Mouse (Mus musculus) heart, adult 10 weeks (tissue): Measurements from ENCODE around the gene Olfr1124. TPM values are rescaled to one million over a fixed set of nuclear protein-coding genes. Genes with fewer than 3 reads are reported as not detected.

Source experiments
- polyA plus RNA-seq: library from polyadenylated mRNA; stranded (reverse); fragments of 350-450 nt; fragmentation: Illumina TruSeq; extraction: RNeasy Lipid Tissue Mini Kit (QIAGEN cat#74804); gene quantifications from one replicate; pipeline ENCODE4 v1.2.3, GENCODE M21; 2014; ENCODE audit warnings: low read depth, low replicate concordance

The Olfr1124 gene
- polyA plus RNA-seq, result not detected

DNA sequence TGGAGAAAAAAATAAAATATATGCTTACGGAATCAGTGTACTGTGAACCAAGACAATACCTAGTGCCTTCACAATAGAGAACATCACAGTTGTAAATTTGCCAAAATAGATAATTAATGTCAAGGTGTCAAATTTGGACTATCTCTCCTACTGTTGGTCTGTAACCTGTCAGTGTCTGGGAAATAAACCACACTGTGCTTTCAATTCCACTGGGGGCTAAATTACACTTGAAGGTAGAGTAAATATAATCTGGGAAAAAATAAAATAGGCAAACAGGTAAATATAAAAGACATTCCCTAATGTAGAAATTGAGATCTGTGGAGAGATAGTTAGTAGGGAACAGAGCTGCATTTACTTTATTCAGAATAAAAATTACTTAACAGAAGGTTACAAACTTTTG lies at the start of gene Olfr1124:
Gene Olfr1124, plus strand, starts transcription at position 301 of the 400 bp plus-strand sequence.

DNA sequence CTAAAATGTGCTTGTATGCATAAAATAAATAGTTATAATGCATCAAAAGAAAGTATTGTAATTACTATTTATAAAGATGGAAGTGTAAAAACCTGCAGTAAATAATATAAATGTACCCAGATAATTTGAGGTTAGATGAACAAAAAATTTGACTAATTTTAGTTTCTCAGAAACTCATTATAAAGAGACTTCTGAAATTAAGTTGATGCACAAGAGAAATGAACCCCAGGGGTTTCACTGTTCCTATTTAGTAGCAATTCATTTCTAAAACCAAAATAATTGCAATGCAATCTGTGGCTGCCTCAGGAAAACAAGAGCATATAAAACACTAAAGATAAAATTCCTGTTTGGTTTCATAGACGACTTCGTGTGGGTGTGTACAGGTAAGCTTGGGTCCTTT lies 44.5 kb upstream of the Olfr1124 start, which contains the start of gene Olfr1122:
Gene Olfr1122, plus strand, starts transcription at position 301 of the 400 bp plus-strand sequence.

DNA sequence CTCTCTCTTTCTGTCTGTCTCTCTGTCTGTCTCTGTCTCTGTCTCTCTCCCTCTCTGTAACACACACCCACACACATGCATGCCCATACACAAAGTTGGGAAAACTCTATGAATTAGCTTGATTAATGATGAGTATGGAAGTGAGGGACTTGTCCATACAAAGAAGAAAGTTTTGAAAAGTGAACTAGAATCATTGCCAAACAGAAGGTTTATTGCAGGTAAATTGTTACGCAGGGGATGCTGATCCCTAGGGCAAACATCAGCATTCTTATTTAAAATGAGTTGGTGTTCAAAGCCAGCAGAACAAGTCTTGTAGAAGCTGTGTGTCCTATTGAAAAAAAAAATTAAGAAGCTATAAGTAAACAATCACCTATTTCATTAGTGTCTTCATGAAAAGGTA lies 13.7 kb upstream of the Olfr1124 start, which contains the start of gene Olfr1123:
Gene Olfr1123, plus strand, starts transcription at position 301 of the 400 bp plus-strand sequence.

DNA sequence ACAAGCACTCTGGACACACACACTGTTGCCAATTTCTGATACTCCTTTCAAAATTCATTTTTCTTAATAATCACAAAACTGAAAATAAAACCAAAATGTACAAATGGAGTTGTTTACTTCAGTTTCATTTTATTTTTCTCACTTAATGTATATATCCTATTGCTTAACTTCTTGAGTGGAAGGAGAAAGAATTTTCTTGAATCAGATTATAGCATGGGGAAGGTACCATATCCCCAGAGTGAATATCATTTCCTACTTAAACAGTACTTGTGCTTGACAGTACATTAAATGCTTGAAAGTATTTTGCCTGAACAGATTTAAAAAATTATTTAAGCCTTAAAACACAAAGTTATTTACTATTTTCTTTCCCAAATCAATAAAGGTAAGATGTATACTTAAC lies 23.6 kb downstream of the Olfr1124 start, which contains the start of gene Olfr1126:
Gene Olfr1126, plus strand, starts transcription at position 301 of the 400 bp plus-strand sequence.

Other genes starting within 250 kb of the Olfr1124 start
- not detected for gene Olfr1112, start 242.5 kb upstream of the Olfr1124 start, polyA plus RNA-seq
- not detected for gene Olfr1113, start 221.3 kb upstream of the Olfr1124 start, polyA plus RNA-seq
- gene Olfr1115, start 182.3 kb upstream of the Olfr1124 start, polyA plus RNA-seq, result not detected
- gene Olfr1116, start 162.7 kb upstream of the Olfr1124 start, polyA plus RNA-seq, result not detected
- not detected for gene Olfr1118, start 122.7 kb upstream of the Olfr1124 start, polyA plus RNA-seq
- not detected for gene Olfr1120, start 75.5 kb upstream of the Olfr1124 start, polyA plus RNA-seq
- gene Olfr1121, start 60.4 kb upstream of the Olfr1124 start, polyA plus RNA-seq, result not detected
- not detected for gene Olfr1122, start 44.4 kb upstream of the Olfr1124 start, polyA plus RNA-seq
- gene Olfr1123, start 13.6 kb upstream of the Olfr1124 start, polyA plus RNA-seq, result not detected
- not detected for gene Olfr1126, start 23.7 kb downstream of the Olfr1124 start, polyA plus RNA-seq
- gene Pramel7, start 66.8 kb downstream of the Olfr1124 start, polyA plus RNA-seq, result not detected
- not detected for gene Pramel6, start 76.3 kb downstream of the Olfr1124 start, polyA plus RNA-seq
- not detected for gene Olfr153, start 101.5 kb downstream of the Olfr1124 start, polyA plus RNA-seq
- not detected for gene Olfr1128, start 115.3 kb downstream of the Olfr1124 start, polyA plus RNA-seq
- gene Olfr1129, start 143.6 kb downstream of the Olfr1124 start, polyA plus RNA-seq, result not detected
- not detected for gene Olfr1130, start 175.9 kb downstream of the Olfr1124 start, polyA plus RNA-seq
- not detected for gene Olfr1131, start 196.8 kb downstream of the Olfr1124 start, polyA plus RNA-seq
- gene Olfr1132, start 207.3 kb downstream of the Olfr1124 start, polyA plus RNA-seq, result not detected
- gene Olfr1133, start 217.1 kb downstream of the Olfr1124 start, polyA plus RNA-seq, result not detected
- not detected for gene Olfr1134, start 228.2 kb downstream of the Olfr1124 start, polyA plus RNA-seq
- not detected for gene Olfr1135, start 243.4 kb downstream of the Olfr1124 start, polyA plus RNA-seq